Mouse (Mus musculus) hindbrain, embryonic 13.5 days (tissue): ENCODE results near the gene Nfkbie. TPM values are rescaled to one million over a fixed set of nuclear protein-coding genes. Genes with fewer than 3 reads are reported as not detected.
A peak's percentile ranks its signal among the peaks of the same experiment; 100 is the strongest.

ENCODE experiments used
- ATAC-seq: fragments of 200-750 bp; cut with Nextera tagmentation; 2 replicates; pipeline ENCODE4 v1.8.0; 2017; ENCODE audit warnings: moderate TSS enrichment; ENCODE audit not compliant: low FRiP score
- H3K27ac ChIP-seq: fragments of 300-500 bp; sonication (generic); 2 replicates; pipeline ENCODE4 v1.5.1; 2015; ENCODE audit warnings: inconsistent platforms, mild to moderate bottlenecking, moderate library complexity
- H3K27me3 ChIP-seq: fragments of 300-500 bp; sonication (generic); 2 replicates; pipeline ENCODE4 v1.6.1; 2015; ENCODE audit warnings: mild to moderate bottlenecking, inconsistent platforms
- H3K36me3 ChIP-seq: fragments of 300-500 bp; sonication (generic); 2 replicates; pipeline ENCODE4 v1.6.1; 2015; ENCODE audit warnings: mild to moderate bottlenecking, inconsistent platforms
- H3K4me1 ChIP-seq: fragments of 300-500 bp; sonication (generic); replicated peaks from 2 replicates; pipeline ENCODE4 v1.6.1; 2015; ENCODE audit warnings: inconsistent platforms
- H3K4me2 ChIP-seq: fragments of 300-500 bp; sonication (generic); 2 replicates; pipeline ENCODE4 v1.6.1; 2015; ENCODE audit warnings: inconsistent platforms, mild to moderate bottlenecking, moderate library complexity
- H3K4me3 ChIP-seq: fragments of 300-500 bp; sonication (generic); 2 replicates; pipeline ENCODE4 v1.5.1; 2015; ENCODE audit warnings: mild to moderate bottlenecking, inconsistent platforms
- H3K9ac ChIP-seq: fragments of 300-500 bp; sonication (generic); 2 replicates; pipeline ENCODE4 v1.6.1; 2015; ENCODE audit warnings: mild to moderate bottlenecking, inconsistent platforms
- H3K9me3 ChIP-seq: fragments of 300-500 bp; sonication (generic); 2 replicates; pipeline ENCODE4 v1.6.1; 2016; ENCODE audit warnings: inconsistent platforms
- WGBS: fragments of 180-500 bp; shearing (Covaris S2); methylation state at CpG from one replicate; pipeline ENCODE4 v1.1.7; 2015; 5-methylcytosine and 5-hydroxymethylcytosine counted together
- polyA plus RNA-seq: library from polyadenylated mRNA; unstranded; fragments of >200 nt; fragmentation: Nextera tagmentation; extraction: Ambion mirVana; gene quantifications from 2 replicates; pipeline ENCODE4 v1.2.1, GENCODE M21; 2015

Gene Nfkbie
- polyA plus RNA-seq, 1 experiment from 2014 or later = 6.5 TPM

- peaks cover 28% of the 10 kb centered on the region for H3K36me3 ChIP-seq
- no peak for ATAC-seq
- H3K4me3 ChIP-seq = peak overlapping the region; percentile 22
- no peaks in the 10 kb centered on the region for H3K9me3 ChIP-seq
- H3K9ac ChIP-seq = peak overlapping the region; percentile 59
- peaks cover 52% of the 10 kb centered on the region for H3K4me1 ChIP-seq
- peak overlapping the region; percentile 39 for H3K4me2 ChIP-seq
- peaks cover 72% of the 10 kb centered on the region for H3K27me3 ChIP-seq
- 9% methylated on average over 24 of the region's 24 CpGs for WGBS
- H3K27ac ChIP-seq = no peak overlapping the region
These were observed 11.3 kb upstream of the Nfkbie start for GRCm38 (mm10) chr17:45544001-45544872.

GRCm38 (mm10) chr17:45544873-45545277 is 10.6 kb upstream of the Nfkbie start:
- H3K36me3 ChIP-seq = peaks cover 28% of the 10 kb centered on the region
- peak overlapping the region; percentile 22 for H3K4me3 ChIP-seq
- no peak overlapping the region for H3K27ac ChIP-seq
- H3K9me3 ChIP-seq = no peaks in the 10 kb centered on the region
- WGBS = 5% methylated on average over 45 of the region's 46 CpGs
- H3K4me2 ChIP-seq = peak overlapping the region; percentile 39
- ATAC-seq = no peak
- H3K9ac ChIP-seq = peak overlapping the region; percentile 59
- H3K4me1 ChIP-seq = peaks cover 54% of the 10 kb centered on the region
- H3K27me3 ChIP-seq = peaks cover 66% of the 10 kb centered on the region

GRCm38 (mm10) chr17:45545278-45545961 is 10.1 kb upstream of the Nfkbie start:
- ATAC-seq = no peak
- Histone ChIP-seq H3K27ac (no peak overlapping the region), H3K4me2 (peak overlapping the region; percentile 39), H3K4me1 (peaks cover 59% of the 10 kb centered on the region), H3K36me3 (peaks cover 28% of the 10 kb centered on the region), H3K9me3 (no peaks in the 10 kb centered on the region), H3K27me3 (peaks cover 60% of the 10 kb centered on the region), H3K9ac (peak overlapping the region; percentile 59), H3K4me3 (peak overlapping the region; percentile 22)
- WGBS = 6% methylated on average over 74 of the region's 74 CpGs

- Histone ChIP-seq H3K4me3 (0 out of 2 replicates have a peak overlapping the region, but pooled peaks have one; percentile 86), H3K27ac (no peak overlapping the region), H3K36me3 (peaks cover 28% of the 10 kb centered on the region), H3K9ac (0 out of 2 replicates have a peak overlapping the region, but pooled peaks have one; percentile 58), H3K4me2 (peak overlapping the region; percentile 55), H3K9me3 (no peaks in the 10 kb centered on the region), H3K4me1 (peaks cover 63% of the 10 kb centered on the region), H3K27me3 (peaks cover 60% of the 10 kb centered on the region)
- ATAC-seq = no peak
- WGBS = 67% methylated on average over 16 of the region's 16 CpGs
These were observed 8.6 kb upstream of the Nfkbie start for GRCm38 (mm10) chr17:45546941-45547340.

GRCm38 (mm10) chr17:45547461-45548190 is 7.9 kb upstream of the Nfkbie start:
- peak overlapping the region; percentile 58; the same call in 1 of the 2 replicates for H3K9ac ChIP-seq
- peaks cover 63% of the 10 kb centered on the region for H3K4me1 ChIP-seq
- no peak for ATAC-seq
- 78% methylated on average over 5 of the region's 5 CpGs for WGBS
- H3K4me3 ChIP-seq = peak overlapping the region; percentile 86
- no peak overlapping the region for H3K27ac ChIP-seq
- peaks cover 28% of the 10 kb centered on the region for H3K36me3 ChIP-seq
- H3K4me2 ChIP-seq = peak overlapping the region; percentile 55
- peaks cover 56% of the 10 kb centered on the region for H3K27me3 ChIP-seq
- no peaks in the 10 kb centered on the region for H3K9me3 ChIP-seq

GRCm38 (mm10) chr17:45548541-45549512 is 6.7 kb upstream of the Nfkbie start:
- 2% methylated on average over 46 of the region's 68 CpGs for WGBS
- peaks cover 50% of the 10 kb centered on the region for H3K27me3 ChIP-seq
- peaks cover 55% of the 10 kb centered on the region for H3K4me1 ChIP-seq

GRCm38 (mm10) chr17:45549617-45550181 is 5.8 kb upstream of the Nfkbie start, which contains the start of gene Tmem151b:
Gene Tmem151b (minus strand): TSS chr17:45549677.
- H3K27me3 ChIP-seq = peaks cover 48% of the 10 kb centered on the region
- peak within 1 kb of the TSS; percentile 86 for H3K4me3 ChIP-seq
- H3K9me3 ChIP-seq = no peaks in the 10 kb centered on the region
- H3K9ac ChIP-seq = peak within 1 kb of the TSS; percentile 98
- peaks cover 47% of the 10 kb centered on the region for H3K4me1 ChIP-seq
- ATAC-seq = peak; percentile 47
- peak within 1 kb of the TSS; percentile 95 for H3K27ac ChIP-seq
- under 1% methylated on average over 17 of the region's 29 CpGs for WGBS
- H3K4me2 ChIP-seq = peak within 1 kb of the TSS; percentile 55
- H3K36me3 ChIP-seq = peaks cover 24% of the 10 kb centered on the region

More at GRCm38 (mm10) chr17:45548541-45549512, 6.7 kb upstream of the Nfkbie start:
- Histone ChIP-seq H3K4me2 (peak overlapping the region; percentile 55), H3K9ac (peak overlapping the region; percentile 98), H3K27ac (peak overlapping the region; percentile 95), H3K36me3 (peaks cover 28% of the 10 kb centered on the region), H3K4me3 (peak overlapping the region; percentile 86), H3K9me3 (no peaks in the 10 kb centered on the region)
- ATAC-seq = peak; percentile 66

GRCm38 (mm10) chr17:45550253-45550652 is 5.2 kb upstream of the Nfkbie start:
- ATAC-seq = no peak
- H3K27me3 ChIP-seq = peaks cover 45% of the 10 kb centered on the region
- H3K4me1 ChIP-seq = peaks cover 41% of the 10 kb centered on the region
- no peaks in the 10 kb centered on the region for H3K9me3 ChIP-seq
- H3K9ac ChIP-seq = peak overlapping the region; percentile 98; the same call in 1 of the 2 replicates
- peaks cover 19% of the 10 kb centered on the region for H3K36me3 ChIP-seq
- H3K4me2 ChIP-seq = peak overlapping the region; percentile 55
- peak overlapping the region; percentile 23 for H3K27ac ChIP-seq
- peak overlapping the region; percentile 86; the same call in 1 of the 2 replicates for H3K4me3 ChIP-seq
- WGBS = 41% methylated on average over 5 of the region's 5 CpGs

- Histone ChIP-seq H3K4me2 (no peak overlapping the region), H3K36me3 (peaks cover 10% of the 10 kb centered on the region), H3K4me1 (peaks cover 38% of the 10 kb centered on the region), H3K27ac (no peak overlapping the region), H3K9me3 (no peaks in the 10 kb centered on the region), H3K9ac (no peak overlapping the region), H3K4me3 (no peak overlapping the region), H3K27me3 (peaks cover 38% of the 10 kb centered on the region)
- WGBS = 50% methylated on average over 7 of the region's 7 CpGs
- ATAC-seq = no peak
These were observed 4.2 kb upstream of the Nfkbie start for GRCm38 (mm10) chr17:45551249-45551796.

GRCm38 (mm10) chr17:45551816-45552451 is 3.6 kb upstream of the Nfkbie start:
- 6% methylated on average over 8 of the region's 8 CpGs for WGBS
- Histone ChIP-seq H3K4me3 (no peak overlapping the region), H3K36me3 (peaks cover 4% of the 10 kb centered on the region), H3K9ac (no peak overlapping the region), H3K4me1 (peaks cover 40% of the 10 kb centered on the region), H3K27ac (no peak overlapping the region), H3K9me3 (no peaks in the 10 kb centered on the region), H3K27me3 (peaks cover 38% of the 10 kb centered on the region), H3K4me2 (no peak overlapping the region)
- no peak for ATAC-seq
